Mouse (Mus musculus): ENCODE measurements at regions not wholly inside any gene's neighbourhood (a gene's known extent, or its start where the extent isn't known, plus 50 kb on each side); places are given as distances from the start of the nearest gene placed in this dataset.

- Histone ChIP-seq H3K4me3 (ENCODE audit: insufficient read depth, low read length) (no peak overlapping the region), H3K4me1 (ENCODE audit: control insufficient read depth, insufficient read depth, low read length) (no peaks in the 10 kb centered on the region), H3K27ac (ENCODE audit: insufficient read depth, low read length) (no peak overlapping the region)
- no peak for TF ChIP-seq POLR2A (IDR thresholded peaks at IDR 0.05; ENCODE audit: extremely low read depth, insufficient read depth, low read length)
Measured at GRCm38 (mm10) chr1:121092870-121093269, 239.5 kb downstream of the Insig2 start.

DNA sequence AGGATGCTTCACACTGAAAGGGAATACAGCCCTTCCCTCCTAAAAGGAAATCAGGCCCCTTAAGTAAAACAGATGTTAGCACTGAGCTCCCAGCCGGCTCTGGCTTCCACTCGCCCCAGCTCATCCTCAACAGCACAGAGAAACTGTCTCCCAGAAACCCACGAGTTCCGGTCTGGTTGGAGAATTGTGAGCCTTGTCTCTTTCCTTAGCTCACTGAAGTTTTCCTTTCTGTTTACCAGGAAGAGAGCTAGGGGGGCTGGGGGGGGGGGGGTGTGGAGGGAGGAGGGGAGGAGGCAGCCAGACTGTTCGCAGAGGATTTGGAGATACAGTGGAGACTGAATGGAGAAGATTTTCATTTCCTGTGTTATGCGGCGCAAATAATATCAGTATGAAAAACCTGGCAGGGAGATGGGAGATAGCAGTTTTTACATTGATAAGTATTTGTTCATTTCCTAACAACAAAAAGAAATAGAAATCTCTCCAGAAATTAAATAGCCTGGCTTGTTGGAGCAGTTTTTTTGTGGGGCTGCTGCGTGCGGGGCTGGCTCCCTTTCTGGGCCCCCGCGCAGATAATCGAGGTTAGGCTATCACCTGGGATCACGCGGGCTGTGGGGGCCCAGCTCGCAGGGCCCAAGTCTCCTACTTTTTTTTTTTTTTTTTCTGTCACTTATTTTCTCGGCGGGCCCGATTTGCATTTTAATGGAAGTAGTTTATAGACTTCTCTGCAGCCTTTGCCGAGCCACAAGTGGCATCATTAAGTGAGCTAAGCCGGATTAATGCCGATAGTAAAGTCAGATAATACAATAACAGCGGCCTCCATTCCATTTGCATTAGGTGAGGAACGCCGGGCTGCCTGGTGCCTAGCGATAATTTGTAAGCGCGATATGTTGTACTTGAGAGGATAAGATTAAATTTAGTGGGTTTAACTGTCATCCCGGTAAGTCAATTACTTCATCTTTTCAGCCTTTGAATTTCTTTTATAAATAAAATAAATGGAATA is 235.5 kb downstream of the Insig2 start:
- no peaks in the 10 kb centered on the region for H3K4me1 ChIP-seq (ENCODE audit: control insufficient read depth, insufficient read depth, low read length)
- H3K27ac ChIP-seq (ENCODE audit: insufficient read depth, low read length) = no peak overlapping the region
- peak overlapping the region; percentile 28 for H3K4me3 ChIP-seq (ENCODE audit: insufficient read depth, low read length)
- TF ChIP-seq POLR2A (IDR thresholded peaks at IDR 0.05; ENCODE audit: extremely low read depth, insufficient read depth, low read length) (no peak), CTCF (IDR thresholded peaks at IDR 0.05; ENCODE audit: extremely low read depth, insufficient read depth, low read length) (no peak)

DNA sequence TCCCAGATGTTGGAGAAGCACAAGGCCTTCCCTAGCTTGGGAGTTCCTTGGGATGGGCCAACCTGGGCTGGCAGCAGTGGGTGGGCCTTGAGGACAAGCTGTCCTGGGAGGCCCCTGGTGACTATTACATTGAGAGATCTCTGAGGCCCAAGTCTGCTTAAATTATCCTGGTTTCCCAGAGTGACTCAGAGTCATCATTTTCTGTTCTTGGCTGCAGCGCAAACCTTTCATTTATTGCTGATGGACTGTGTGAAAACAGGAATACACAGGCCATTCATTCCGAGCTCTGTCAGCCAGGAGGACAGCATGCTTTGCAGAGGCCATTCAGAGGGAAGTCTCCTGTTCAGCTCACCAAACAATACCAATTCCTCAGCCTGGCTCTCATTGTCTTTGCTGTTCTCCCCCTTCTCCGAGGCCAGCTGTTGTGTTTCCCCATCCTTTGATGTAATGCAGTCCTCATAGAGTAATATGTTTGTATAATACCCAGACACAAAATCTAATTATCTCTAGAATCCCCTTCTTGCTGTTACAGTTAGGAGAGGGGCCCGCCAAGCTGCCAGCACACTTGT is 220.5 kb downstream of the Insig2 start:
- Histone ChIP-seq H3K4me1 (ENCODE audit: control insufficient read depth, insufficient read depth, low read length) (no peaks in the 10 kb centered on the region), H3K27ac (ENCODE audit: insufficient read depth, low read length) (no peak overlapping the region), H3K4me3 (ENCODE audit: insufficient read depth, low read length) (no peak overlapping the region)
- no peak for TF ChIP-seq POLR2A (IDR thresholded peaks at IDR 0.05; ENCODE audit: extremely low read depth, insufficient read depth, low read length)

DNA sequence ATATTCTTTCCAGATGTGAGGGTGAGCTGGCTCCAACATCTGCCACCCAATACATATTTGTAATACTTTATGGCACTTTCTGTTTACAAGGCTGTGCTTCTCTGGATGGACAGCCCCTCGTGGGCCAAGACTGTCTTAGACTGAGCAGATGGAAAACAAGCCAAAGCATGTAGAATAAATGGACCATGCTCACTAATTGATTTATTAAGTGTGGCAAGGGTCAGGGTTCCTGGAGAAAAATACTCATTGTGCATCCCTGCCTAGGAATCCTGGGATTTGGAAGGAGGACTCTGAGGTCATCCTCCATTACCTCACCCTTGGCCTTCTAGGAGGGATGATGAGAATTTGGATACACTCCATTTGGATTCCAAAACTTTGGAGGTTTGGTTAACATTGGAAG is 219.9 kb downstream of the Insig2 start:
- Histone ChIP-seq H3K4me3 (ENCODE audit: insufficient read depth, low read length) (no peak overlapping the region), H3K4me1 (ENCODE audit: control insufficient read depth, insufficient read depth, low read length) (no peaks in the 10 kb centered on the region), H3K27ac (ENCODE audit: insufficient read depth, low read length) (no peak overlapping the region)
- no peak for TF ChIP-seq CTCF (IDR thresholded peaks at IDR 0.05; ENCODE audit: extremely low read depth, insufficient read depth, low read length)
- TF ChIP-seq POLR2A (IDR thresholded peaks at IDR 0.05; ENCODE audit: extremely low read depth, insufficient read depth, low read length) = no peak

DNA sequence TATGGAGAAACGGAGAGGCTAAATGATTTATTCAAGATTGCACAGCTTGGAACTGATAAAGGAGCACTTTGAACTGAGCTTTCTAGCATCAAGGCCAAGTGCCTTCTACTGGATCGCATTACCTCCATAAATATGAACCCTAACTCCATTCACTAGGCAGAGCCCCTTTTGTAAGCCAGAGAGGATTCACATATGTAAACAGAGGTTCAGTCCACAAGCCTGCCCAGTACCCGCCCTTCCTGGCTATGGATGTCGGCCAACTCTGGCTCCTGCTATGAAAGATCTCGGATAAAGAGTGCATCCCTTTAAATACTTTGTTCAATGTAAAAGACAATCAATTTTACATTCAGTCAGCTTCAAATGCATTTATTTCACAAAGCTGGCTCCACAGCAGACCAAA is 215.8 kb downstream of the Insig2 start:
- TF ChIP-seq POLR2A (IDR thresholded peaks at IDR 0.05; ENCODE audit: extremely low read depth, insufficient read depth, low read length) = no peak
- no peak for TF ChIP-seq CTCF (IDR thresholded peaks at IDR 0.05; ENCODE audit: extremely low read depth, insufficient read depth, low read length)
- no peak overlapping the region for H3K27ac ChIP-seq (ENCODE audit: insufficient read depth, low read length)
- H3K4me3 ChIP-seq (ENCODE audit: insufficient read depth, low read length) = no peak overlapping the region
- H3K4me1 ChIP-seq (ENCODE audit: control insufficient read depth, insufficient read depth, low read length) = no peaks in the 10 kb centered on the region

DNA sequence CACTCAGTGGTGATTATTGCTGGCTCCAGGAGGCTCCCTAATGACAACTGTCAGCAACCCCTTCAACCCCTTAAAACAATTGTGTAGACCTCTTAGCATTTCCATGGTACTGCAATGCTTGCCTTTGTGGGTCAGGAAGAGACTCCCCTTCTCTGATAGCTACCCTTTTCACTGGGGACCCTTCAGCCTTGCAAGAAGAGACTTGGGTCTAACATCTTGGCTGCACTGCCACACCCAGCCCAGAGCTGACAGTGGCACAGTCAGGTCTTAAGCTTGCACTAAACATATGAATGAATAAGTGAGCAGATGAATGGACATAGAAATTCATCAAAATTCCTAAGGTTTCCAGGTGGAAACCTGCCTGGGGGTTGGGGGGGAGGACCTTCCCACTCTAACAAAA is 209.0 kb downstream of the Insig2 start:
- no peak for TF ChIP-seq CTCF (IDR thresholded peaks at IDR 0.05; ENCODE audit: extremely low read depth, insufficient read depth, low read length)
- TF ChIP-seq POLR2A (IDR thresholded peaks at IDR 0.05; ENCODE audit: extremely low read depth, insufficient read depth, low read length) = no peak

GRCm38 (mm10) chr1:121136284-121136683 is 196.1 kb downstream of the Insig2 start:
- TF ChIP-seq POLR2A (IDR thresholded peaks at IDR 0.05; ENCODE audit: extremely low read depth, insufficient read depth, low read length) = no peak
- no peak for TF ChIP-seq CTCF (IDR thresholded peaks at IDR 0.05; ENCODE audit: extremely low read depth, insufficient read depth, low read length)
- Histone ChIP-seq H3K4me3 (ENCODE audit: insufficient read depth, low read length) (no peak overlapping the region), H3K27ac (ENCODE audit: insufficient read depth, low read length) (no peak overlapping the region), H3K4me1 (ENCODE audit: control insufficient read depth, insufficient read depth, low read length) (no peaks in the 10 kb centered on the region)

More for the DNA sequence above, 209.0 kb downstream of the Insig2 start:
- no peaks in the 10 kb centered on the region for H3K4me1 ChIP-seq (ENCODE audit: control insufficient read depth, insufficient read depth, low read length)
- no peak overlapping the region for H3K27ac ChIP-seq (ENCODE audit: insufficient read depth, low read length)
- no peak overlapping the region for H3K4me3 ChIP-seq (ENCODE audit: insufficient read depth, low read length)

DNA sequence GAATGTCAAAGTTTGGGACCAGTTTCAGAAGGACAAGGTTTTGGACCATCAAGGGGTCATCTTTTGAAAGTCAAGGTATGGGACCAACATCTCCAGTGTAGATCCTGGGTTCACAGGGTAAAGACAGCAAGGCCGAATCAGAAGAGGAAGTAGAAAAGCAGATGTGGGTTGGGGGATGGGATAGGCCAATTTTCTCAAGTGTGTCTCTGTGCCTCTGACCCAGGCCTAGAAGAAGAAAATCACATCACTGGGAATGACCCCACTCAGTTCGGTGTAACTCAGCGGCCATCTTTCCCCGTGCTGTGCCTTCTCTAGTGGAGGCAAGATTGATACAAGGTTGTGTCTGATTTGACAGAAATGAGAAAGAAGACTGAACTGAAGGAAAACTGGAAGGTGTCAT is 195.5 kb downstream of the Insig2 start:
- Histone ChIP-seq H3K4me3 (ENCODE audit: insufficient read depth, low read length) (no peak overlapping the region), H3K27ac (ENCODE audit: insufficient read depth, low read length) (no peak overlapping the region), H3K4me1 (ENCODE audit: control insufficient read depth, insufficient read depth, low read length) (no peaks in the 10 kb centered on the region)
- TF ChIP-seq CTCF (IDR thresholded peaks at IDR 0.05; ENCODE audit: extremely low read depth, insufficient read depth, low read length) (no peak), POLR2A (IDR thresholded peaks at IDR 0.05; ENCODE audit: extremely low read depth, insufficient read depth, low read length) (no peak)

DNA sequence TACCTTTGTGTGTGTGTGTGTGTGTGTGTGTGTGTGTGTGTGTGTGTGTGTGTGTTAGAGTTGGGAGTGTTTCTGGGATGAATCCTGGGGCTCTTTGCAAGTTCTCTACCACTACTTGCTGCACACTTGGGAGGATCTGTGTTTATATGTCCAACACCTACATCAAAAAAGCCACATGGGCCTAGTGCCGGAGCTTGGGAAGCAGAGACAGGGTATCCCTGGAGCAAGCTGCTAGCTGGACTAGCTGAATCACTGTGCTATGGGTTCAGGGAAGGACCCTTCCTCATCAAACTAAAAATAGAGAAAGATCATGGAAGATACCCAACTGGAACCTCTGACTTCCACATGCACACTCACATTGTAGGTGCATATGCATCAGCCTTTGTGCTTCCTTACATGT is 187.4 kb downstream of the Insig2 start:
- TF ChIP-seq CTCF (IDR thresholded peaks at IDR 0.05; ENCODE audit: extremely low read depth, insufficient read depth, low read length) = no peak

GRCm38 (mm10) chr1:121153476-121153875 is 178.9 kb downstream of the Insig2 start:
- no peak for TF ChIP-seq CTCF (IDR thresholded peaks at IDR 0.05; ENCODE audit: extremely low read depth, insufficient read depth, low read length)
- no peak for TF ChIP-seq POLR2A (IDR thresholded peaks at IDR 0.05; ENCODE audit: extremely low read depth, insufficient read depth, low read length)
- Histone ChIP-seq H3K4me3 (ENCODE audit: insufficient read depth, low read length) (no peak overlapping the region), H3K27ac (ENCODE audit: insufficient read depth, low read length) (no peak overlapping the region), H3K4me1 (ENCODE audit: control insufficient read depth, insufficient read depth, low read length) (no peaks in the 10 kb centered on the region)

More for the DNA sequence above, 187.4 kb downstream of the Insig2 start:
- no peaks in the 10 kb centered on the region for H3K4me1 ChIP-seq (ENCODE audit: control insufficient read depth, insufficient read depth, low read length)
- H3K4me3 ChIP-seq (ENCODE audit: insufficient read depth, low read length) = no peak overlapping the region
- no peak overlapping the region for H3K27ac ChIP-seq (ENCODE audit: insufficient read depth, low read length)

Data from cortical plate, adult 2 months (tissue).